Mouse (Mus musculus) forebrain, embryonic 15.5 days (tissue): Measurements from ENCODE around the gene Rps7. TPM values are rescaled to one million over a fixed set of nuclear protein-coding genes. Genes with fewer than 3 reads are reported as not detected.

ENCODE experiments used
- ATAC-seq: fragments of 200-750 bp; cut with Nextera tagmentation; replicated peaks from 2 replicates; pipeline ENCODE4 v1.8.0; 2017; ENCODE audit warnings: mild to moderate bottlenecking, moderate TSS enrichment, moderate library complexity
- H3K27ac ChIP-seq: fragments of 300-500 bp; sonication (generic); replicated peaks from 2 replicates; pipeline ENCODE4 v1.5.1; 2015; ENCODE audit warnings: mild to moderate bottlenecking, inconsistent platforms
- H3K27me3 ChIP-seq: fragments of 300-500 bp; sonication (generic); 2 replicates; pipeline ENCODE4 v1.6.1; 2015; ENCODE audit warnings: inconsistent platforms
- H3K36me3 ChIP-seq: fragments of 300-500 bp; sonication (generic); 2 replicates; pipeline ENCODE4 v1.6.1; 2015; ENCODE audit warnings: mild to moderate bottlenecking, inconsistent platforms
- H3K4me1 ChIP-seq: fragments of 300-500 bp; sonication (generic); 2 replicates; pipeline ENCODE4 v1.6.1; 2015; ENCODE audit warnings: inconsistent platforms
- H3K4me2 ChIP-seq: fragments of 300-500 bp; sonication (generic); replicated peaks from 2 replicates; pipeline ENCODE4 v1.6.1; 2015; ENCODE audit warnings: mild to moderate bottlenecking, inconsistent platforms
- H3K4me3 ChIP-seq: fragments of 300-500 bp; sonication (generic); 2 replicates; pipeline ENCODE4 v1.5.1; 2015; ENCODE audit warnings: mild to moderate bottlenecking, inconsistent platforms
- H3K9ac ChIP-seq: fragments of 300-500 bp; sonication (generic); replicated peaks from 2 replicates; pipeline ENCODE4 v1.6.1; 2015; ENCODE audit warnings: mild to moderate bottlenecking, inconsistent platforms
- H3K9me3 ChIP-seq: fragments of 300-500 bp; sonication (generic); 2 replicates; pipeline ENCODE4 v1.6.1; 2016; ENCODE audit warnings: inconsistent platforms
- WGBS: fragments of 180-500 bp; shearing (Covaris S2); methylation state at CpG from one replicate; pipeline ENCODE4 v1.1.7; 2015; ENCODE audit warnings: mixed read lengths; 5-methylcytosine and 5-hydroxymethylcytosine counted together
- polyA plus RNA-seq: library from polyadenylated mRNA; unstranded; fragments of >200 nt; fragmentation: Nextera tagmentation; extraction: Ambion mirVana; gene quantifications from 2 replicates; pipeline ENCODE4 v1.2.1, GENCODE M21; 2015

Rps7 gene
- 531 and 541 TPM in 2 replicates for polyA plus RNA-seq

DNA sequence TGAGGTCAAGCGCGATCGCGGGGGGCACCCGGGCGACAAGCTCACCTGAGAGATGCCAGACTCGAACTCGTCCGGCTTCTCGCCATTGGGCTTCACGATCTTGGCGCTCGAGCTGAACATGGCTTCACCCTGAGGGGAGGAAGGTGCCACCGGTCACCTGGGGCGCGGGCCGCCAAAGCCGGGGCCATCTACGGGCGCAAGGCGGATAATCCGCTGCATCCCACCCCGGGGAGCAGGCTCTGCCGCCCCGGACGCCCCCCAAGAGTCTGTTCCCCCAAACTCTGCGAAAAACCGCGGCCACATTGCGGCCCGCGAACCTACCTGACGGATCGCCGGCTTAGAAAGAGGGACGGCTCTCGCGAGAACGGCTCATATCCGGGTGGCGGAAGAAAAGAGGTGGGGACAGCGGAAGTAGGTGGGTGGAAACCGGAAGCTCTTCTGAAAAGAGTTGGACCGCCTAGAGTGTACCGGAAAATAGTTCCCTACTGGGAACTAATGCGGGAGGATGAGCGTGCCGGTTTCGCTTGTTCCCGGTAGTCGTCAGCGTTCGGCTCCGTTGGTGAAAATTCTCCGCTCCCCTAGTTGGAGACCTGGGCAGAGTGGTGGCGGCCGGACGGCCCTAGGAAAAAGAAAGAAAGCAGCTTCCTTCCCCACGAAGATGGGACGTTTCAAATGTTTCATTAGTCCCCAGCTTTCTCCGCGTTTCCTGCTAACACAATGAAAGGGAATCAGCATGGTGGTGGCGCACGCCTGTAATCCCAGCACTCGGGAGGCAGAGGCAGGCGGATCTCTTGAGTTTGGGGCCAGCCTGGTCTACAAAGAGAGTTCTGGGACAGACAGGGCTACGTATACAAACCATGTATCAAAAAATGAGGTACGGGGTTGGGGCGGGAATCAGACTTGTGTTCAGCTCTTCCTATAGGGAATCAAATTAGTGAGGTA is at the start of gene Rps7:
Gene Rps7, minus strand, starts transcription at position 419 of the 942 bp plus-strand sequence.
- H3K27me3 ChIP-seq, result no peaks in the 10 kb centered on the region
- H3K9me3 ChIP-seq, result no peaks in the 10 kb centered on the region
- H3K4me3 ChIP-seq, result peak within 1 kb of the TSS; percentile 64
- H3K4me2 ChIP-seq, result peak within 1 kb of the TSS; percentile 57
- peak within 1 kb of the TSS; percentile 87 for H3K9ac ChIP-seq
- WGBS, result 6% methylated on average over 69 of the region's 69 CpGs
- peaks cover 32% of the 10 kb centered on the region for H3K36me3 ChIP-seq
- peak within 1 kb of the TSS; percentile 87 for H3K27ac ChIP-seq
- H3K4me1 ChIP-seq, result peaks cover 31% of the 10 kb centered on the region
- peak; percentile 97 for ATAC-seq

DNA sequence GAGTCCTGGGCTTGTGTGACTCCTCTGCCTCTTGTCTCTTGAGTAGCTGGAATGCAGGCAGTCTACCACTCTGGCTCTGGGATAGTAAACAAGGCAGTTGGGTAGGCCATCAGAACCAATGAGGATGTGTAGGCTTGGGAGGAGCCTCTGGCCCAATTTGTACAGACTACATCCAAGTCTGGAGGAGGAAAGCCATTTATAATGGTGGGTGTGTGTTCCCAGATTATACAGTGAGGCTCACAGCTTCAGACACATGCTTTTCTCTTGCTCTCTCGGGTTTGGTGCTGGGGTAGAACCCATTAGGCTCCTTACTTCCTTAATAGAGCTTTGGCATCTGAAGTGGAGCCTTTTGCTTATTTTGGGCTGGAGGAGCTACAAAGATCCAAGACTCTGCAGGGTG is 48.9 kb upstream of the Rps7 start:
- Histone ChIP-seq H3K27ac (no peak overlapping the region), H3K36me3 (no peaks in the 10 kb centered on the region), H3K4me3 (no peak overlapping the region), H3K4me2 (no peak overlapping the region), H3K9me3 (no peaks in the 10 kb centered on the region), H3K27me3 (no peaks in the 10 kb centered on the region), H3K9ac (no peak overlapping the region), H3K4me1 (no peaks in the 10 kb centered on the region)
- WGBS, result 81% methylated on average over 1 of the region's 1 CpGs
- no peak for ATAC-seq

GRCm38 (mm10) chr12:28675925-28676209 is 40.1 kb upstream of the Rps7 start:
- ATAC-seq, result no peak
- no peaks in the 10 kb centered on the region for H3K36me3 ChIP-seq
- peaks cover 8% of the 10 kb centered on the region for H3K4me1 ChIP-seq
- H3K9ac ChIP-seq, result peak overlapping the region; percentile 58
- H3K27me3 ChIP-seq, result no peaks in the 10 kb centered on the region
- H3K9me3 ChIP-seq, result no peaks in the 10 kb centered on the region
- H3K4me3 ChIP-seq, result peak overlapping the region; percentile 54
- peak overlapping the region; percentile 54 for H3K4me2 ChIP-seq
- peak overlapping the region; percentile 92 for H3K27ac ChIP-seq
- 74% methylated on average over 5 of the region's 5 CpGs for WGBS

- H3K4me1 ChIP-seq, result peaks cover 8% of the 10 kb centered on the region
- peak within 1 kb of the TSS; percentile 58 for H3K9ac ChIP-seq
- H3K27ac ChIP-seq, result peak within 1 kb of the TSS; percentile 92
- H3K27me3 ChIP-seq, result no peaks in the 10 kb centered on the region
- H3K4me3 ChIP-seq, result peak within 1 kb of the TSS; percentile 54
- WGBS, result 3% methylated on average over 53 of the region's 53 CpGs
- H3K4me2 ChIP-seq, result peak within 1 kb of the TSS; percentile 54
- no peaks in the 10 kb centered on the region for H3K36me3 ChIP-seq
- peak; percentile 98 for ATAC-seq
- H3K9me3 ChIP-seq, result no peaks in the 10 kb centered on the region
These were observed 39.6 kb upstream of the Rps7 start, which contains the start of gene Adi1 for GRCm38 (mm10) chr12:28675121-28675924. Adi1 (plus strand) TSS chr12:28675231.

- no peak overlapping the region for H3K4me2 ChIP-seq
- WGBS, result 88% methylated on average over 10 of the region's 10 CpGs
- peaks cover 8% of the 10 kb centered on the region for H3K4me1 ChIP-seq
- no peak for ATAC-seq
- no peak overlapping the region for H3K9ac ChIP-seq
- no peak overlapping the region for H3K27ac ChIP-seq
- no peaks in the 10 kb centered on the region for H3K27me3 ChIP-seq
- no peaks in the 10 kb centered on the region for H3K36me3 ChIP-seq
- H3K9me3 ChIP-seq, result no peaks in the 10 kb centered on the region
- no peak overlapping the region; the same call in 1 of the 2 replicates for H3K4me3 ChIP-seq
These were observed 38.4 kb upstream of the Rps7 start for GRCm38 (mm10) chr12:28674038-28674720.

- Histone ChIP-seq H3K36me3 (no peaks in the 10 kb centered on the region), H3K27me3 (no peaks in the 10 kb centered on the region), H3K9ac (no peak overlapping the region), H3K9me3 (no peaks in the 10 kb centered on the region), H3K4me1 (no peaks in the 10 kb centered on the region), H3K27ac (no peak overlapping the region), H3K4me2 (no peak overlapping the region), H3K4me3 (no peak overlapping the region)
- WGBS, result 62% methylated on average over 8 of the region's 8 CpGs
- no peak for ATAC-seq
These were observed 31.5 kb upstream of the Rps7 start for GRCm38 (mm10) chr12:28667287-28667686.

DNA sequence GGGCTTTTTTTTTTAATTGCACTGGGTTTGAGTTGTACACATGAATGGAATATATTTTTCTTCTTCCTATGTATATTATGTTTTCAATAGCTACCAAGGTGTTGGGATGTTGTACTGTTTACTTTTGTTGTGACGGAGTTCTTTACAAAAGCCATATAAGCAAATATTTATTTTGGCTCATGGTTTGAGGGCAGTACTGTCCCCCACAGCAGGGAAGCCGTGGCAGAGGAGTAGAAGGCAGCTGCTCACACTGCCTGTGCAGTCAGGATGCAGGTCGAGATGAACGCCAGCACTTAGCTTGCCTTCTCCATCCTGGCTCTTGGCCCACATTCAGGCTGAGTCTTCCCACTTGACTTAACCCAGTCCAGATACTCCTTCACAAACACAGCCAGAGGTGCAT is 31.0 kb upstream of the Rps7 start:
- WGBS, result 84% methylated on average over 4 of the region's 4 CpGs
- Histone ChIP-seq H3K27me3 (no peaks in the 10 kb centered on the region), H3K27ac (no peak overlapping the region), H3K9me3 (no peaks in the 10 kb centered on the region), H3K4me3 (no peak overlapping the region), H3K36me3 (no peaks in the 10 kb centered on the region), H3K9ac (no peak overlapping the region), H3K4me2 (no peak overlapping the region), H3K4me1 (no peaks in the 10 kb centered on the region)
- ATAC-seq, result no peak

DNA sequence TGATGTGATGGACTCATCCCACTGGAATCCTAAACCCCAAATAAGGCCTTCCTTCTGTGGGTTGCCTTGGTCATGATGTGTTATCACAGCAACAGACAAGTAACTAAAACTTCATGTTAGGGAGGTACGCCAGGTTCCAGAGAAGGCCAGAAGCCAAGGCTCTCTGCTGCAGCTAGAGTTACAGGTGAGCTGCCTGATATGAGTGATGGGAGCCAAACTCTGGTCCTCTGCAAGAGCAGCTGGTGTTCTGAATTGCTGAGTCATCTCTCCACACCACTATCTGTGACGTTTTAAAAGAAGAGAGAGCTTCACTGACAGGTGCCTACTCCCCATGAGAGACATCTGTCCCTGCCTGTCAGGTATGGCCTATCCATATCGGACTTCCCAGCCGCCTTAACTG is 26.9 kb upstream of the Rps7 start:
- no peaks in the 10 kb centered on the region for H3K4me1 ChIP-seq
- no peak overlapping the region for H3K9ac ChIP-seq
- no peaks in the 10 kb centered on the region for H3K9me3 ChIP-seq
- ATAC-seq, result no peak
- no peak overlapping the region for H3K27ac ChIP-seq
- no peak overlapping the region for H3K4me3 ChIP-seq
- H3K27me3 ChIP-seq, result no peaks in the 10 kb centered on the region
- WGBS, result 83% methylated on average over 4 of the region's 4 CpGs
- peaks cover 33% of the 10 kb centered on the region for H3K36me3 ChIP-seq
- no peak overlapping the region for H3K4me2 ChIP-seq

GRCm38 (mm10) chr12:28649141-28650110 is 13.7 kb upstream of the Rps7 start, which contains the start of gene Rnaseh1:
Rnaseh1 (plus strand) TSS chr12:28649602.
- Histone ChIP-seq H3K36me3 (peaks cover 10% of the 10 kb centered on the region), H3K4me2 (peak within 1 kb of the TSS; percentile 52), H3K27me3 (no peaks in the 10 kb centered on the region), H3K9me3 (no peaks in the 10 kb centered on the region), H3K27ac (peak within 1 kb of the TSS; percentile 89), H3K4me1 (peaks cover 16% of the 10 kb centered on the region), H3K9ac (peak within 1 kb of the TSS; percentile 87), H3K4me3 (peak within 1 kb of the TSS; percentile 97)
- ATAC-seq, result peak; percentile 97
- 1% methylated on average over 52 of the region's 52 CpGs for WGBS

DNA sequence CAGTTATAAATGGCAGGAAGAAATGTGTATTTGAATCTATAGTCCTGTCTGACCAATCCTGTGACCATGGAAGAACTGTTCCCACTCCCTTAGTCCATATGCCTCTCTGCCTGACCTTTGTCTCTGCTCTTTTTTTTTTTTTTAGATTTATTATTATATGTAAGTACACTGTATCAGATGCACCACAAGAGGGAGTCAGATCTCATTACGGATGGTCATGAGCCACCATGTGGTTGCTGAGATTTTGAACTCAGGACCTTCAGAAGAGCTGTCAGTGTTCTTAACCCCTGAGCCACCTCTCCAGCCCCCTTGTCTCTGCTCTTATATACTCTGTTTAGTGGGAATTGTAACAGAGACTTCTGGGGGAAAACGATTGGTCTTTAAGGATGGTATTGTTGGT is 3.0 kb upstream of the Rps7 start:
- no peaks in the 10 kb centered on the region for H3K9me3 ChIP-seq
- H3K27ac ChIP-seq, result no peak overlapping the region
- ATAC-seq, result no peak
- 66% methylated on average over 2 of the region's 2 CpGs for WGBS
- H3K9ac ChIP-seq, result no peak overlapping the region
- H3K27me3 ChIP-seq, result no peaks in the 10 kb centered on the region
- H3K4me3 ChIP-seq, result no peak overlapping the region
- no peak overlapping the region for H3K4me2 ChIP-seq
- H3K4me1 ChIP-seq, result peaks cover 15% of the 10 kb centered on the region
- 0 out of 2 replicates have a peak, but pooled peaks cover 3% of the 10 kb centered on the region for H3K36me3 ChIP-seq

- no peak for ATAC-seq
- 92% methylated on average over 6 of the region's 6 CpGs for WGBS
These were observed 790 bp upstream of the Rps7 start for GRCm38 (mm10) chr12:28636543-28636942.

More at GRCm38 (mm10) chr12:28636543-28636942, 790 bp upstream of the Rps7 start:
- H3K27me3 ChIP-seq, result no peaks in the 10 kb centered on the region
- H3K4me1 ChIP-seq, result peaks cover 31% of the 10 kb centered on the region
- no peak overlapping the region for H3K9ac ChIP-seq
- H3K27ac ChIP-seq, result no peak overlapping the region
- peak overlapping the region; percentile 64 for H3K4me3 ChIP-seq
- peaks cover 25% of the 10 kb centered on the region for H3K36me3 ChIP-seq
- H3K4me2 ChIP-seq, result 0 out of 2 replicates have a peak overlapping the region, but pooled peaks have one; percentile 50
- no peaks in the 10 kb centered on the region for H3K9me3 ChIP-seq
